Mouse (Mus musculus): ENCODE measurements at regions not wholly inside any gene's neighbourhood (a gene's known extent, or its start where the extent isn't known, plus 50 kb on each side); places are given as distances from the start of the nearest gene placed in this dataset.

- DNase-seq: no peak
Measured at GRCm38 (mm10) chr12:77997916-77998315, 196.1 kb upstream of the Gm6657 start.

DNA sequence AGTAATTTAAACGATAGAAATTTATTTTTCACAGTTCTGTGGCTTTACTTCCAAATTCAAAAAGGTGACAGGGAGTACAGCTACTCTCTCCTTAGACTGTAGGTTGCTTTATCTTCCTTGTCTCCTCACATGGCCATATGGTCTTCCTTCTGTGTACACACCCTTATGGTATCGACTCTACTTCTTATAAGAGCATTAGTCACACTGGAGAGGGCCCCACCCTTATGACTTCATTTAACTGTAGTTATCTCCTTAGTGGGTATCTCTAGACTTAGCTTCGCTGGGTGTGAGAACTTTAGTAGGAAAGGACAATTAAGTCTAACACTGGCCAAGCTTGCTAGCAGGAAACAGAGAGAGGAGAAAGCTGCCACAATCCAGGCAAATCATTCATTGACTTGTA is 193.6 kb upstream of the Gm6657 start:
- no peak for DNase-seq

GRCm38 (mm10) chr12:78001846-78002245 is 192.2 kb upstream of the Gm6657 start:
- DNase-seq: no peak

- no peak for DNase-seq
Measured at GRCm38 (mm10) chr12:78033766-78034165, 160.3 kb upstream of the Gm6657 start.

DNA sequence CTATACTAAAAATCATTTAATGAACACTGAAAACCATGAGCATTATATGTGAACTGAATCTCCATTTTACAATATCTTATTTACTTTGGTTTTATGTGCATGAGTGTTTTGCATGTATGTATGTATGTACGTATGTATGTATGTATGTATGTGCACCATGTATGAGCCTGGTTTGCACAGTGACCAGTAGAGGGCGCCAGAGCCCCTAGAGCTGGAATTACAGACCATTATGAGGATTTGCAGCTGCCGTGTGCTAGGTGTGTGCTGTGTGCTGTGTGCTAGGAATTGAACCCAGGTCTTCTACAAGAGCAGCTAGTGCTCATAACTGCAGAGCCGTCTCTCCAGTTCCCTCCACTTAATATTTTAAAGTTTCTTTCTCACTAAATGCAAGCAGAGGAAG is 147.5 kb upstream of the Gm6657 start:
- no peak for DNase-seq

DNA sequence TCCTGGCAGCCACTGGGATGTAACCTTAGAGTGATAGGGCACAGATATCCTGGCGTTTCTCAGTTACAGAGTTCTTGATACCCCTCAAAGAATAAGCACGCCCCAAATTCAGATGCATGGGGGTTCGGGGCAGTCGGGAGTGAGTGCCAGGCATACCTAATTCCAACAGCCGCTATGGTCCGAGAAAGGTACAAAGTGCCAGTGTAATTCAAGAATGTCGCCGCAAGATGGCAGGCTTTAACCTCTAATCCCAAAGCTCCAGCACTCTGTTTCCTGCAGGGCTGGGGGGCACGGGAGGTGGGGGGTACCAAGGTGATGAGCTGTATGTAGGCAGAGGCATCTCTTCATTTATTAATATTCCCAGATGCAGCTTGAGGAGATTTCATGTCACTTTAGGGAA is 138.1 kb upstream of the Gm6657 start:
- DNase-seq: peak; percentile 44 to 57

- DNase-seq: no peak
Measured at GRCm38 (mm10) chr12:78057166-78057565, 136.9 kb upstream of the Gm6657 start.

- DNase-seq: no peak
Measured at GRCm38 (mm10) chr12:78059965-78060364, 134.1 kb upstream of the Gm6657 start.

GRCm38 (mm10) chr12:78066024-78066423 is 128.0 kb upstream of the Gm6657 start:
- DNase-seq: no peak

GRCm38 (mm10) chr12:78072935-78073334 is 121.1 kb upstream of the Gm6657 start:
- no peak for DNase-seq

DNA sequence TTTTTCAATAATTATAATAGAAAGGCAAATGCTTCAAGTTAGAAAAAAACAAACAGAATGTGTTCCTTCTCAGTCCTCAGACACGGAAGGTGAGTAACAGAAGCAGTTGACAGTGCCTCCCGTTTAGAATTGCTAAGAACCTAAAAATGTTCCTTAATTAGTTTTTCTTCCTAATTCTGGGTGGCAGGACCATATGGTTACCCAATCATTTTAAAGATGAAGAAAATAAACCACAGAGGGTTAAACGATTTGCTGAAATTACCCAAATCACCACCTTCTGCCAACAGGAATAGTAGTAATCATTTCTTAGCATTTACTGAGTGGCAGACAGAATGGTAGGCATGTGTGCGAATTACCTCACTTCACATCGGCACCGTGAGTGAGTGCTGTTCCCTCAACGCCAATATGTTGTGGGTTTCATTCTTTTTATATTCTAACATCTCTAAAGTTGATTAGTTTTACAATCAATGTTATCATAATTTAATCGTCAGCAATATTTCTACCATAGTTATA is 119.7 kb upstream of the Gm6657 start:
- no peak for DNase-seq

GRCm38 (mm10) chr12:78077285-78077684 is 116.8 kb upstream of the Gm6657 start:
- DNase-seq: no peak

GRCm38 (mm10) chr12:78082163-78082562 is 111.9 kb upstream of the Gm6657 start:
- no peak for DNase-seq

- no peak for DNase-seq
Measured at GRCm38 (mm10) chr12:78086016-78086415, 108.0 kb upstream of the Gm6657 start.

GRCm38 (mm10) chr12:78087921-78088320 is 106.1 kb upstream of the Gm6657 start:
- no peak for DNase-seq

DNA sequence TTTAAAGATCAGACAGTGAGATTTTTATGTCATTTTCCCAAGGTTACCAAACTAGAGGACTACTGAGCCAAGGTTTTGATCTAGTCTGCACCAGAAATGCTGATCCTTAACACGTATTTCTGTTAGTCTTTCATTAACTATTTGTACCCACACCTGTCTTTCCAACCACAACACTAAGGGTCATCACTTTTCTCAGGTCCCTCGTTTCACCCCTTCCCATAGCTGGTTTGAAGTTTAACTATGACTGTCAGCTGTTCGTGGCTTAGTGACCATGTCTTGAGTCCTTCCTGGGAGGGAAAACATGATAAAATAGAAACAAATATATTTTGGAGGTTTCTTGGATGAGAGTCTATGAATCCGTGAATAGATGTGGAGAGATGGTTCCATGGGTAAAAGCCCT is 99.6 kb upstream of the Gm6657 start:
- no peak for DNase-seq

DNA sequence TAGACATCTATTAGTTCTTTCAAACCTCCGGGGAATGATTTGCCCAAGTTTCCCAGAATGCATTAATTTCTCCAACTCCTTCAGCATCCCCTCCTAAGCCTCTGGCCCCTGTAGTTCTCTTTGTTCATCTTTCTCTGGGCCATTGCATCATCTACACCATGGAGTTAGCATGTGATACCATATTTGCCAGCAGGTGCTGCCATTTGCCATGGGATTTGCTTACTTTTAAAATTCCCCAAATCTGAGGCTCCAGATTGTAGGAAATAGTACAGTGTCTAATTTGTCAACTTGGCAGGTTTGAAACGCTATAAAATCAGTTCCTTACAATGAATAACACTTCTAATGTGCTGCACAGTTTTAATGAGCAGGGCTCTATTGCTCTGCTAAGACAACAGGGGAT is 98.7 kb upstream of the Gm6657 start:
- DNase-seq: no peak

GRCm38 (mm10) chr12:78095916-78096315 is 98.1 kb upstream of the Gm6657 start:
- DNase-seq: no peak

- no peak for DNase-seq
Measured at GRCm38 (mm10) chr12:78097119-78097518, 96.9 kb upstream of the Gm6657 start.

- no peak for DNase-seq
Measured at GRCm38 (mm10) chr12:78097692-78098091, 96.3 kb upstream of the Gm6657 start.

DNA sequence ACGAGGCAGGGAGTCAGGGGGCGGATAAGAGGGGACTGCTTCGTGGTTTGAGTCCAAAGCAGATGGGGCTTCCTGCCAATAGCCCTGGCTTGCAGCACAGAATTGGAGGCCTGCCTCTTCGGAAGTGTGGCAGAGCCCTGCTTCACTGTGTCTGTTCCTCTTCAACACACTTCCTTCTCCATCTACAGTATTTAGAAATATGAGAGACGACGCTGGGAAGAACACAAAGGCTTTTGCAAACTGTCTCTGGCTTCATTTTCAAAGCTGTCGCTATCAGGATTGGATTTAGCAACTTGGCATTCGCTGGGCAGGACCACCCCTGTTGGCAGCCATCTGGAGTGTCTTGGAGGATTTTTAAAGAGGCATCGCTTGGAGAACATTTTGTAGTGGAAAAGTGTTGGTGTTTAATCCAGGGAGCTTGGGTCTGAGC is 95.3 kb upstream of the Gm6657 start:
- no peak for DNase-seq

DNA sequence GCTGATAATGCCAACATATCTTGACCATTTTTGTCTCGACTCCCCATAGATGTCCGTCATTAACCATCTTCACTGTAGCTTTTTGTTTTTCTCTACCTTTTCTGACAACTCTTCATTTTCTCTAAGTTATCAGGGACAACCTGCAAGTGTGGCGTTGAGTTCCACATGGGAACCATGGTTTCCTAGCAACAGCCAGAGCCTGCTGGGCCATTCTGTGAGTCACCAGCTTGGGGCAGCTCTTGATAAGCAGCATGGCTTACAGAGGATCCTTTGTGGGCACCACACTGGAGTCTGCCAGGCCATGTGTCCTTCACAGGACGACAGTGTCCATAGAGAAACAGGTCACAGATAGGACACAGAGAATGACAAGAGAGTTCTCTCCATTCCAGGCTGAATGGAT is 94.3 kb upstream of the Gm6657 start:
- no peak for DNase-seq

DNA sequence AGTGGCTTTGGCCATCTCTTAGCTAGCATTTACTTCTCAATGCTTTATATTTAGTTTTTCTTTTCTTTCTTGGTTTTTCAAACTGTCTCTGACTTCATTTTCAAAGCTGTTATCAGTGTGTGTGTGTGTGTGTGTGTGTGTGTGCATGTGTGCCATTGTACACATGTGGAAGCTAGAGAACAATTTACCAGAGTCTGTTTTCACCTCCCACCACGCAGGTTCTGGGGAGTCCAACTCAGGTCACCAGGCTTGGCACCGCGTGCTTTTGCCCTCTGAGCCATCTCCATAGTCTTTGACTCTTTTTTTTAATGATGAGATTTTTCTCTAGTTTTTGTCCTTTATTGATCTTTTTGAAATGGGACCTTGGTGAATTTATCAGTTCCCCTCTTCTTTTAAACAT is 93.3 kb upstream of the Gm6657 start:
- DNase-seq: no peak

- no peak for DNase-seq
Measured at GRCm38 (mm10) chr12:78109931-78110330, 84.1 kb upstream of the Gm6657 start.

DNA sequence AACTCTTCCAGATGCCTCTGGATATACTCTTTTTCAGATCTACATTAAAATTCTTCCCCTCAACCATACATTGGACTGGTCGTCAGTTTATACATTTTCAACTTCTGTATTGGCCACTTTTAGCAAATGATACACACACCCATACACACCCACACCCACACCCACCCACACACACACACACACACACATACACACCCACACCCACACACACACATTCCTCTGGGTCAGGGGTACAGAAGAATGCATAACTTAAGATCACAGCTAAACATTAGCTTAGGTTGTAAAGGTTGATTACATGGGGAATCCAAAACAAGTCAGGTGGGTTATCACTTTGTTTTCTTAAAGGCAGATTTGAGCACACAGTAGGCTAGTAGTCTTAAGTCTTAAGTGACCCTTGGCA is 75.9 kb upstream of the Gm6657 start:
- no peak for DNase-seq

GRCm38 (mm10) chr12:78119246-78119645 is 74.8 kb upstream of the Gm6657 start:
- DNase-seq: no peak

Data from B cell, adult 2 months (primary cell).